Mouse (Mus musculus) frontal cortex, postnatal 14 days (tissue): ENCODE results near the gene Msh4.
"Not testable (repeated sequence)": the region's sequence is repeated elsewhere in the genome, so short reads cannot be mapped to it uniquely, and the experiment has no call there.

Experiments
- DNase-seq, 2 experiments: peaks; one replicate each; pipeline ENCODE4 v3.0.0; 2022; ENCODE audit warnings: low spot score in 2 of 2

The Msh4 gene

DNA sequence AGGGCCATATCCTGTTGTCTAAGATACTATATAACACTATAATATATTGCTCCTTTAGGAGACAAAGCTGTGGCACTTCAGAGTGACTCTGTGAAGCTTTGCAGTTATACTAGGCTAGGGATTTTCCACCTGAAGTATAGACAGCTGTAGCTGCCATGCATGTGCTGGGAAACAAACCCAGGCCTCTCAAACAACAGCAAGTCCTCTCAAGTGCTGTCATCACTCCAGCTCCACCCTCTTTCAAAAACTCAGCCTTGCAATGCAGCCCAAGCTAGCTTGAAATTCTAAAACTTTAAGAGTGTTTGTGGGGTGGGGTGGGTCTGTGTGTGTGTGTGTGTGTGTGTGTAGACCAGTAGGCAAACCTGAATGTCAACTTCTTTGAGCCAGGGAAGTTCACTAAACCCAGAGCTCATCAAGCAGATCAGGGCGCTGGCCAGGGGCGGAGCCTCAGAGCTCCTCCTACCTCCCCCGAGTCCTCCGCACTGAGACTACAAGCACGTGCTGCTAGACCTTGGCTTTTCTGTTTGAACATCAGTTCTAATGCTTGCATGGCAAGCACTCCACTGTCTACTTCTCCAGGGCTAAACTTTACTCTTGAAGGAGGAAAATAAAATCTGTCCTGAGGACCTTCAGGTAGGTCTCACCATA is 56.4 kb downstream of the Msh4 start:
- no peak for DNase-seq

DNA sequence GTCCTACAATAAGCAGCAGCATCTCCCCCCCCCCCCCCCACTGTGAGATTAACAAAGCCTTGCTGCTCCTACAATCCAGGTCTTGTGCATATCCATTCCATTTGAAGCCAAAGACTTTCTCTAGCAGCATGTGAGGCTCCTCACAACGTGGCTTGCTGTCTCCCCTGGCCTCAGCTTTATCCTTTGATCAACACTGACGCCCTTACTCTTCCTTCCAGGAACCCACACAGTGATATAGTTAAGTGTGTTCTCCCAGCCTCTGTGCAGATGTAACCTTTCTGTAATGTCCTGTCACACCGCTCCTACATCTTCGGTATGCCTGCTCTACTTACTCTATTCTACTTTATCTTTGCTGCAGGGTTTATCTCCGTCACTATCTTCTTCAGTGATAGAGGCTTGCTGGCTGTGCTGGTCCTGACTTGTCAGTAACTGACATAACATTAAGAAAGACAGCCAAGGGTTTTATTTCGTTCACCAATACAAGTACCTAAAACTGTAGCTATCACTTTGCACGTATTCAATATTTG is 58.7 kb downstream of the Msh4 start:
- no peak for DNase-seq

DNA sequence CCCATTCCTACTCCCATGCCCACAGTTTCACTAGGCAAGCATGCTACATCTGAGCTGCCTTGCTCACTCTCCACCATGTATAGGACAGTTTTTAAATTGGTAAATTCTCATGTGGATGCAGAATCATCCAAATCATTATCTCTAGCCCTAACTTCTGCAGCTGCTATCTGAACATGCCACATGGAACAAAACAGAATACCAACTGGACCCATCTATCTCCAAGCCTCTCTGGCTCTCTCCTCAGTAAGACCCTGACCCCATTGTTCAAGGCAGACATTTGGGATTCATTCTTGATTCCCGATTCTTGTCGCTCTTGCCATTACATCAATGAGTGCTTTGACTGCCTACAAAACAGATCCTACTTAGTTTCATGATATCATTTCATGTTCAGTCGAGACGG is 59.8 kb downstream of the Msh4 start:
- no peak for DNase-seq

DNA sequence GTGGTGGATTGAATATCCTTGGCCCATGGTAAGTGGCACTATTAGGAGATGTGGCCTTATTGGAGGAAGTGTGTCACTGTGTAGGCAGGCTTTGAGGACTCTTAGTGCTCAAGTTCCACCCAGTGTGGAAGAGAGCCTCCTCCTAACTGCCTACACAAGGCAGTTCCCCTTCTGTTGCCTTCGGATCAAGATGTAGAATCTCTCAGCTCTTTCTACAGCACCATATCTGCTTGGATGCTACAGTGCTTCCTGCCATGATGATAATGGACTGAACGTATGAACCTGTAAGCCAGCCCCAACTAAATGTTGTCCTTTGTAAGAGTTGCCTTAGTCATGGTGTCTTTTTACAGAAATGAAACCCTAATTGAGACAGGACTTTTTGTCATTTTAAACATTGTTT is 60.4 kb downstream of the Msh4 start:
- DNase-seq = no peak

DNA sequence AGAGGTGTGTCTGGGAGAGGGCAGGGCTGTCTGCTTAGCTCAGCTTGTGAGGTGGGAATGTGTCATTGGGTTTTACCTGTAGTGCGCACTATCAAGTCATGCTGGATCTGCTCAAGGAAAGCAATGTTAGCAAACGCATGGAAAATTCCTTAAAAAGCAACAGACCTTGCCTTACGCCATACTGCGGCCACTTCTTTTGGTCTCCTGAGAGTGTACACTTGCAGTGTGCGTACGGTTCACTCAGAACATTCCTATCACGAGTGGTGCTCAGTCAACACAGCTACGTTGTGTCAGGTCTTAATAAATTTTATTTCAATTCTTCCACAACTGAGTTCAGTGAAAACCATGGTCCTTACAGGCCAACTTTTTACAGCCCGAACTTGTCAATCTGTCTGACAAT is 61.2 kb downstream of the Msh4 start:
- DNase-seq = no peak

DNA sequence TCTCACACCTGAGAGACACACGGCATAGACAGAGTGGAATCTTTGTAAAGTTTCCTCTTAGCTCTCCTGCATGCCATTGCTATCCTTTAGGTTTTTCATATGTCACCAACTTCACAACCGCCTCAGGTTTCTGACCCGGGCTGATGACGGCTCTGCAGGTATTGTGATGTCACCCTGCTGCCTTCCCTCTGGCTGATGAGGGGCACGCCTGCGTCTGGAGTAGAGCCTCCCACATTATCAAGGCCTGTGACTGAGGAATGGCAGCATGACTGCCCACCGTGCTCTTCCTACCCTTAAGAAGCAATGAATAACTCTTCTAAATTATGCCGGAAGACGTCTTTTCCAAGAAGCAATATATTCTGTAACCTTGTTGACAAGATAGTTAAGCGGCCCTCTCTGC is 61.9 kb downstream of the Msh4 start, which contains the start of gene Asb17:
TSS of gene Asb17 (plus strand) at position 180 of the 400 bp plus-strand sequence.
- no peak for DNase-seq

DNA sequence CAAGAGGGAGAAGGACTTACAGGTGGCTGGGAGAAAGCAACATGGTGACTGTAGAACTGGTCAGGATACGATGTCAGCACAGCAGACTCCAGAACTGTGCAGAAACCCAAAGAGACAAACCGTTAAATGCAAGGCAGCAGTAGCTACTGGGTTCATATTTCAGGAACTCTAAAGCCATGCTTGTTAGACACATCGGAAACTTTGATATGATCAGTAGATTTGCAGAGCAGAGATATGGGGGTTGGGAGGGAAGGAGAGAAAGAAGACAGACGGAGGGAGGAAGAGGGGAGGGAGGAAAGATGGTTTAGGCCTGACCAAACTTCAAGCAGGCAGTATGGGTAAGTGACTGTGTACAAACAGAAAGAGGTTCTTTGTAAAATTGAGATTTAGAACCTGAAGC is 68.3 kb downstream of the Msh4 start:
- no peak for DNase-seq

DNA sequence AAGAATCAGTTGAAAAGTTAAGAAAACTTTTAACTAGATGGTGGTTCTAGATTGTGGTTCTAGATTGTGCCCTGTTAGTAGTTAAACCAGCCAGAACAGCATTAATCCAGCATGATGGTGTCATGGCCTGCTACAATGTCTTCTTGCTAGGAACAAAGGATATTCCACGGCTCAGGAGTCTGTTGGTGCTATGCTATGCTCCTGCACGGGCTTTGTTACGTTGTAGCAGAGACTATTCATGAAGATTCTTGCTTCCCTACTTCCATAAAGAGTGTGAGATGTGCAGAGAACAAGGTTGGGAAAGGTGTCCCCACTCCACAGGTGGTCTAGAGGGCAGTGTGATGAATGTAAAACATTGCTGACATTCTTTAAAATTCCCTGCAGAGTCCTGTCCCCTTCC is 69.6 kb downstream of the Msh4 start:
- no peak for DNase-seq

DNA sequence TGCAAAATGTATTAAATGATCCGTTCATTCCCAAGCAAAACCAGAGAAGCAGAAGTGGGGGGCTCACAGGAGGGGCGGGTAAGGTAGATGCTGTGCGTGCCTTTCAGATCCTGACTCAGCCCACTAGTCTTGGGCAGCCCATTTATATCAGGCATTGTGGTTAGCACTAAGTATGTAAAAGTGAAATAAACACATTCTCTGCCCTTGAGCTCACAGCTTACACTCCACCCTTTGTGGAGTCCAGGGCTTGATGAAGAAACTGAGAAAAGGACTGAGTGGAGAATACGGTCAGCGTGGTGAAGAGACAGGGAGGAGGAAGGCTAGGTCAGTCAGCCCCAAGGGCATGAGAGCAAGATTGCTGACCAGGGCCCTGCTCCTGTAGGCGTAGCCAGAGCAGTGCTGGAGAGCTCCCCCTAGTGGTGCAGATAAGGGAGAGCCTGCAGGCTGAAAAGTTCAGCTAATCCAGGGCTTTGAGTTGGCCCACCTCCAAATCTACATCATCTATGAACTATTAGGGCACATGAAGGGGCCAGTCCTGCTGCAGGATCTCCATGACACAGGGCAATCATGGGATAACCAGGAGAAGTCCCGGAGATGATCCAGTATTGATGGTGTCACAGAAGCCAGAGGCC is 70.4 kb downstream of the Msh4 start:
- DNase-seq = peak in 1 of 2 experiments; percentile 16

DNA sequence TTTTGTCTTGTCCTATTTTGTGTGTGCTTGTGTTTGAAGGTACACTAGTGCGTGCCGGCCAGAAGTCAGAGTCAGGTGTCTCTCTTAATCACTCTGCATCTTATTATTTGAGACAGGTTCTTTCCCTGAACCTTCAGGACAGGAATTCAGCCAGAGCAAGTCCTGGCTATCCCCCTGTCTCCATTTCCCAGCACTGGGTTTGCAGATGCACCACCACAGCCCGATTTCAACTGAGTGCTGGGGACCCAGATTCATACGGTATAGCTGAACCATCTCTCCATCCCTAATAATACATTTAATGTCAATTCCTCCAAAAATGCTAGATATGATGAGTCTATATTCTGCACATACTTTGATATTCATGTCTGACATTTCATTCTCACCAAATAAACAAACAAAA is 71.9 kb downstream of the Msh4 start:
- DNase-seq = no peak

DNA sequence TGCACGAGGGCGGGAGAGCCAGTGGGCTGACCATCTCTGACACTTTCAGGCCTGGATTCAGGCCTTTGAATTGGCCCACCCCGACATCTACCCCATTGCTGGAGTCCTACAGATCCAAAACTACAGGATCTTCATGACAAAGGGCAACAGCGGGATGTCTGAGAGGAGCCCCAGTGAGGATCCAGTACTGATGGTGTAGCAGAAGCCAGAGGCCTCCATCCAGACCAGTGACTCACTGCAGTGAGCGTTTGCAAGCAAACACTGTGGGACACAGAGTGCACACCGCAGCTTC is 73.3 kb downstream of the Msh4 start:
- DNase-seq = no peak

DNA sequence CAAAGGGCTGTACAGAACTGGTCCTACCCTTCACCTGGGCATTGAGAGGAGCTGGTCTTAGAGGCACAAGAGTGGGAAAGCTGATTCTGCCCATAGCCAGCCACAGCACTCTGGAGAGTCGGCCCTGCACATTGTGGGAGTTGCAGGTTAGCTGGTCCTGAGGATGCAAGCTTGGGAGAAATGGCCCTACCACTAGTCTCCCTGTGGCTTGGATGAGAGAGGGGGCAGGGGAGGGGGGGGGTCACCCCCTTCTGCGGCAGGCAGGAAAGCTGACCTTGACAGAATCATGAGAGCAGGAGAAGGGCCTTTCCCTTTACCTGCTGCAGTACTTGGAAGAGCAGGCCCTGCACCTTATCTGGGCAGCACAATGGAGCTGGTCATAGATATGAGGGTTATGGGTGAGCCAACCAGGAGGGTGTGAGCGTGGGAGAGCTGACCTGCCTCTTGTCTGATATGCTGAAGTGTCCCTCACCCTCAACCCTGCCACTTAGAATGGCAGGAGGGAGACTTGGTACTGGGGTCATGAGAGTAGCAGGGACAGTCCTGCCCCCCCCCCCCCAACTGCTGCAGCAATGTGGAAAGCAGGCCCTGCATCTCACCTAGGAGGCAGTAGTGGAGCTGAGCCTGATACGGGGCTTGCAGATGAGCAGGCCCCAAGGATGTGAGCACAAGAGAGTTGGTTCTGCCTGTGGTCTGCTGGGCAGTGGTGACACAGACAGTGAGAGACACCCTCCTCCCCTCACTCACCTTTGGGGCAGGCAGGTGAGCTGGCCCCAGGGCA is 73.9 kb downstream of the Msh4 start:
- DNase-seq = no peak

DNA sequence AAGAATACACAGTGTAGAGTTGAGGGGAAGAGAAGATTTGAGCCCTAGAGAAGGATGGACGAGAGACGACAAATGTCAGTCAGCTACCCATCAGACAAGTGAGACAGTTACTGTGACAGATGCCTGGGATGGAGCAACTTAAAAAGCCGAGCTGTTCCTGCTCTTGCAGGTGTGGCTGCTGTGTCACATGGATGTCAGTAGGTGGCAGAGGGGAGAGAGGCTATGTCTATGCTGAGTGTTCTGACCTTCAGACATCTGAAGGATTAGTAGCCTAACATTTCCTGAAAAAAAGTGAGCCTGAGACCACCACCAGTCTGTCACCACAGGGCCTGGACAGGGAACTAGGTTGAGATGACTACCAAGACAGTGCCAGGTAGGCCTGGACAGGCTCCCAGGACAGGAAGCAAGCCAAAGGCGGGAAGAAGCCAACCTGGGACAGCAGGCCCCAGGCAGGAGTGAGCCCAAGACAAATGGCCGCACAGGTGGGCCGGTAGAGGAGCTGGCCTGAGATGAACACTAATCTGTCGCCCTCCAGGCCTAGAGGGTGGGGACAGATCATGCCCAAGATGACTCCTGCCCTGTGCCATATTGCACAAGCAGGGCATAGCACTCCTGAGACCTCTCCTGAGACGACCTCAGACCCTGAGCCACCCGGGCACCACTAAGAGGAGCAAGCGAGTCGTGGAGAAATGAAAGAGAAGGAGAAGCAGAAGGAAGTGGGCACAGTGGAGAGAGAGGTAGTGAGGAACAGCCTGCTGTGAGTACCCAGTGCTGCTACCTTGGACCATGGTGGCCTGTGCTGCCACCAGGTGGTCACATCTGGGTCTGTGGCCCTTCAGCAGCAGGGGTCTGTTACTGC is 74.7 kb downstream of the Msh4 start:
- no peak for DNase-seq

DNA sequence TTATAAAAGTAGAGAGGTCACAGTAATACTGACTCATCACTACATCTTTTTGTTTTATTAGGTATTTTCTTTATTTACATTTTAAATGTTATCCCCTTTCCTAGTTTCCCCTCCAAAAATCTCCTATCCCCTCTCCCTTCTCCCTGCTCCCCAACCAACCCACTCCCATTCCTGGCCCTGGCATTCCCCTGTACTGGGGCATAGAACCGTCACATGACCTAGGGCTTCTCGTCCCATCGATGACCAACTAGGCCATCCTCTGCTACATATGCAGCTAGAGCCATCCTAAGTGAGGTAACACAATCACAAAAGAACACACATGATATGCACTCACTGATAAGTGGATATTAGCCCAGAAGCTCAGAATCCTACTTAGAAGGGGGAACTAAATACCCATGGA is 76.2 kb downstream of the Msh4 start:
- not testable (repeated sequence) for DNase-seq

DNA sequence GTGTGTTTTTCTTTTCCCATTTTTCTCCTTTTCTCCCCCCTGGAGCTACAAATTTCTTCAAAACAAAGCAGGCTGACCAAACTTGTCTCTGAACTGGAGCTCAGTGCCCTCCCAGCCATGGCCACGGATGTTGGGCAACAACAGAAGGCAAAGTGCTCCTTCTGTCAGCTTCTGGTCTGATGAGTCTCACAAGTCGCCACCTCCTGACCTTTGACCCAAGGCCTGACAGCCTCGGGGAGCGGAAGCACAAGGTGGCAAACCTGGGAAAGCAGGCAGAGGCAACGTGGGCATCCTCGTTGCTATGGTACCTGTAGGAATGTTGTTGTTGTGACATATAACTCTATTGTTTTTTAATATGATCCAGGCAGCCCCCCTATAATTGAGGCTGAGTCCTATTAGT is 79.3 kb downstream of the Msh4 start:
- DNase-seq = no peak

DNA sequence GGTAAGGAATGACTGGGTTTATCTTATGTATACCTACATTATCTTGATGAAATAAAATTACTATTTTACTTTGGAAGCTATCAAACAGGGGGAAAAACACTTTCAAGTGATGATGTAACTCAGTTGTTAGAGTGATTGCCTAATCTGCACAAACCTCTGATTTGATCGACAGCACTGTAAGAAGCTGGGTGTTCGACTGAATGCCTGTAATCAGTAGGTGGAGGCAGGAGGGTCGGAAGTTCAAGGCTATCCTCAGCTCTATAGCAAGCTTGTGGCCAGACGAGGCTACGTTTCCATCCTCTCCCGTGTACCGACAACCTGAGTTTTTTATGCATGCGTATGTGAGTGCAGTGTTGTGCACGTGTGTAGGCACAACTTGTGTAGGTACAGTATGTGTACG is 80.7 kb downstream of the Msh4 start:
- DNase-seq = no peak

DNA sequence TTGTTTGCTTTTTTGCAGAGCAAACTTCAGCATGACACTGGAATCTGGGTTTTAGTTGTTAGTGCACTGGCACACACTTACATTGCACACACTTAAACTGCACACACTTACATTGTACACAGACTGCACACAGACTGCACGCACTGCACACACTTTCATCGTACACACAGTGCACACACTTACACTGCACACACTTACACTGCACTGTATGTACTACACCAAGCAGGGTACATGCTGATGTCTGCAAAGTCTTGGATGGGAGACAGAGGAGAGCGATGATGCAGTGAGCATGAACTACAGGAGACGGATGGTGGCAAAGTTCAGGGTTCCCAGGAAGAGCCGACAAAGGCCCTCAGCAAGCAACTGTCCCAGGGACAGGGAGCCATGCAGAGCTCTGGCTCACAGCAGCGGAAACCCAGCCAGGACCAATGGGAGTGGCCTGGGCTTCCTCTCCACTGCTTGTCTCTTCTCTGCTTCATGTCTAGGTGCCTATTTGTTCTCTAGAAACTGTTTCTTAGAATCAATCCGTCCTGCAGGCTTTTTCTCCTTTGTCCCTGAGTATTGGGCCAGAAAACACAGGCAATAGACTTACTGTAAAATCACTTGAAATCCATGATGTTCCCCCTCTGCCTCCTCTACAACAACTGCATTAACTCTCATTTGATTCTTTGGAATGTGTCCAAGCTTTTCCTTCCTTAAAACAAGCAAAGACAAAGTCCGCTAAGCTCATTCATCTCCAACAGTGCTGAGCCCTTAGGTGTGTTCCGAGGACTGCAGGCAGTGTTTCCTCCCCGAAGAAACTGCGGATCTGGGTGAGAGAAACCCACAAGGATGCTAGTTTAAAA is 82.0 kb downstream of the Msh4 start:
- DNase-seq = no peak

DNA sequence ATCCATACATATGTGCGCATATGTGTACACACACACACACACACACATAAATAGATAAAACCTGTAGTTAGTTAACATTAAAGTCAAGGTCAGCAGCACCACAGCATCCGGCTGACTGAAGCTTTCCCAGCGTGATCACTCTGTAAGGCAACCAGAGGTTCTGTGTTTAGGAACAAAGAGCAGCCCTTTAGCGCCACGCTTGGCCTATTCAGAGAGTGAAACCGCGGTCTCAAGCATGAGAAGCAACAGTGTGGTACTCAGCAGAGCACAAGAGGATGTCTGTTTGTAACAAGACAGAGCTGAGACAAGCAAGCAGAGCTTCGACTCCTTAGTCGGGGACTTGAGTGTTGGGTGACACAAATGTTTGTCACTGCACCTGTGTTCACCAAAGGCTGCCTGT is 86.5 kb downstream of the Msh4 start:
- no peak for DNase-seq

DNA sequence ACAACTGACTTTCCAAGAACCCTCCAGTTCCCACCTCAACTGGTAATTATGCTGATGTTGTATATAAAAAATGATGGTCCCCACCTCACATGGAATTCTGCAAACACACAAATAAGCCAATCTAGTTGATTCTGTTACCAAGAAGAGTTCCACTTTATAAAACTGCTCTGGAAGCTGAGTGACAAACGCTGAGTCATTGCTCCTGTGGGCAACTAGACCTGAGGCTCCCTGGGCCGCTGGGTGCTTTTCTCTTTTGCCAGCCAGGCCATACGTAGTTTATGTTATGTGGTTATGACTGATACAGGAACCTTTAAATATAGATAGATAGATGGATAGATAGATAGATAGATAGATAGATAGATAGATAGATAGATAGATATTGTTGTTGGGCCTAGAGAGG is 87.2 kb downstream of the Msh4 start:
- DNase-seq = no peak

DNA sequence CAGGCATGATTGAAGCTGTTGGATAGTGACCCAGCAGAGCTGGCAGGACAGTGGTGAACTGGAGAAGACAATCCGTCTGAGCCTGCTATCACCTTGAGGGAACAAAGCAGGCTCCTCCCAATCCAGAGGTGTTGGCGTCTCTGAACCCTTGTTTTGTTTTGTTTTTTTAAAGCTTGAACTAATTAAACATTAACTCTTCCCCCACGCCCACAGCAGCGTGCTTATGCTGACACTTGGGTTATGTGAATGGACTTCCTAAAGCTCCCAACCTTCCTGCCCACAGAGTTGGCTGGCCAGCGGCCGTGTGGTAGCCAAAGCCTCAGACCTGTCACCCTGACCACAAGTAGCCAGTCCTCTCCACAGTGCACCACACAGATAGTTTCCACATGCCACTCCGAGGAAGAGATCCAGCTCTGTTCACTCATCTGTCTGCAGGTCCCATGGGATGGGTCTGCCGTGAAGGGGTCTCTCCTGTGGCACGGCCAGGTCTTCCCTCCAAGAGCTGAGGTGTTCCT is 88.5 kb downstream of the Msh4 start:
- DNase-seq = no peak

DNA sequence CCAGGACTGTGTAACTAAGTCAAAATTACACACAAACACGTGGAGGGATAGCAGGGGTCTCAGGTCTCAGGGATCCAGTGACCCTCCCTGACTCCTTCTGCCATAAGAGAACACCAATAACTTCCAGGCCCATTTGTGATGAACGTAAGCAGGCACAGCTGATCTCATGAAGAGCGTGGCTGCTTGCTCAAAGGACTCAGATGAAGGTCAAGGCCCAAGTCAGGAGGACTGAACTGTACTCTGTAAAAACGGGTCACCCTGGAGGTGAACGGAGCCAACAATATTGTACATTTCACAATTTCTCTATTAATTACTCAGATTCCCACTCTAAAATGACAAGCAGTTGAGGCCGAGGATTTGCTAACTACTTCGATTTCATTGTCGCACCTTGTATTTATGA is 91.9 kb downstream of the Msh4 start:
- no peak for DNase-seq
